Mouse (Mus musculus) midbrain, embryonic 15.5 days (tissue): ENCODE data around the gene Mcm5. TPM values are rescaled to one million over a fixed set of nuclear protein-coding genes. Genes with fewer than 3 reads are reported as not detected.

ENCODE experiments used
- ATAC-seq: fragments of 200-750 bp; cut with Nextera tagmentation; replicated peaks from 2 replicates; pipeline ENCODE4 v1.8.0; 2017; ENCODE audit warnings: moderate TSS enrichment
- H3K27ac ChIP-seq: fragments of 300-500 bp; sonication (generic); 2 replicates; pipeline ENCODE4 v1.5.1; 2015; ENCODE audit warnings: mild to moderate bottlenecking, inconsistent platforms
- H3K27me3 ChIP-seq: fragments of 300-500 bp; sonication (generic); replicated peaks from 2 replicates; pipeline ENCODE4 v1.6.1; 2015; ENCODE audit warnings: inconsistent platforms
- H3K36me3 ChIP-seq: fragments of 300-500 bp; sonication (generic); replicated peaks from 2 replicates; pipeline ENCODE4 v1.6.1; 2015; ENCODE audit warnings: inconsistent platforms
- H3K4me1 ChIP-seq: fragments of 300-500 bp; sonication (generic); 2 replicates; pipeline ENCODE4 v1.6.1; 2015; ENCODE audit warnings: inconsistent platforms
- H3K4me2 ChIP-seq: fragments of 300-500 bp; sonication (generic); 2 replicates; pipeline ENCODE4 v1.6.1; 2015; ENCODE audit warnings: inconsistent platforms, mild to moderate bottlenecking, moderate library complexity
- H3K4me3 ChIP-seq: fragments of 300-500 bp; sonication (generic); 2 replicates; pipeline ENCODE4 v1.5.1; 2015; ENCODE audit warnings: mild to moderate bottlenecking, inconsistent platforms
- H3K9ac ChIP-seq: fragments of 300-500 bp; sonication (generic); 2 replicates; pipeline ENCODE4 v1.6.1; 2015; ENCODE audit warnings: mild to moderate bottlenecking, inconsistent platforms
- H3K9me3 ChIP-seq: fragments of 300-500 bp; sonication (generic); 2 replicates; pipeline ENCODE4 v1.6.1; 2016; ENCODE audit warnings: inconsistent platforms
- WGBS: fragments of 180-500 bp; shearing (Covaris S2); methylation state at CpG from one replicate; pipeline ENCODE4 v1.1.7; 2015; ENCODE audit warnings: mixed read lengths; 5-methylcytosine and 5-hydroxymethylcytosine counted together
- polyA plus RNA-seq: library from polyadenylated mRNA; unstranded; fragments of >200 nt; fragmentation: Nextera tagmentation; extraction: Ambion mirVana; gene quantifications from 2 replicates; pipeline ENCODE4 v1.2.1, GENCODE M21; 2015

Mcm5 gene
- polyA plus RNA-seq, 1 experiment from 2014 or later = 34.0 TPM

GRCm38 (mm10) chr8:75150911-75151610, 41.7 kb downstream of the Mcm5 start:
- ATAC-seq = no peak
- WGBS = 86% methylated on average over 5 of the region's 5 CpGs
- no peaks in the 10 kb centered on the region for H3K9me3 ChIP-seq

GRCm38 (mm10) chr8:75151743-75152142, 42.4 kb downstream of the Mcm5 start:
- Histone ChIP-seq H3K27ac (no peak overlapping the region), H3K27me3 (no peaks in the 10 kb centered on the region), H3K4me1 (no peaks in the 10 kb centered on the region), H3K4me3 (no peak overlapping the region), H3K36me3 (no peaks in the 10 kb centered on the region), H3K4me2 (no peak overlapping the region), H3K9me3 (no peaks in the 10 kb centered on the region), H3K9ac (no peak overlapping the region)
- ATAC-seq = no peak
- WGBS = 79% methylated on average over 4 of the region's 4 CpGs

More at GRCm38 (mm10) chr8:75150911-75151610, 41.7 kb downstream of the Mcm5 start:
- Histone ChIP-seq H3K27ac (no peak overlapping the region), H3K4me3 (no peak overlapping the region), H3K4me1 (no peaks in the 10 kb centered on the region), H3K27me3 (no peaks in the 10 kb centered on the region), H3K36me3 (no peaks in the 10 kb centered on the region), H3K9ac (no peak overlapping the region), H3K4me2 (no peak overlapping the region)

- WGBS = 81% methylated on average over 2 of the region's 2 CpGs
- Histone ChIP-seq H3K4me1 (no peaks in the 10 kb centered on the region), H3K27ac (no peak overlapping the region), H3K9me3 (no peaks in the 10 kb centered on the region), H3K9ac (no peak overlapping the region), H3K27me3 (no peaks in the 10 kb centered on the region), H3K4me2 (no peak overlapping the region), H3K36me3 (no peaks in the 10 kb centered on the region), H3K4me3 (no peak overlapping the region)
- ATAC-seq = no peak
Observed at GRCm38 (mm10) chr8:75152505-75153082, 43.2 kb downstream of the Mcm5 start.

- H3K36me3 ChIP-seq = no peaks in the 10 kb centered on the region
- H3K9me3 ChIP-seq = no peaks in the 10 kb centered on the region
- H3K27ac ChIP-seq = no peak overlapping the region
- no peak overlapping the region for H3K4me3 ChIP-seq
- no peak for ATAC-seq
- H3K27me3 ChIP-seq = no peaks in the 10 kb centered on the region
- H3K4me1 ChIP-seq = no peaks in the 10 kb centered on the region
- H3K4me2 ChIP-seq = no peak overlapping the region
- H3K9ac ChIP-seq = no peak overlapping the region
- 83% methylated on average over 5 of the region's 5 CpGs for WGBS
Observed at GRCm38 (mm10) chr8:75154855-75155478, 45.6 kb downstream of the Mcm5 start.

- Histone ChIP-seq H3K36me3 (no peaks in the 10 kb centered on the region), H3K9me3 (no peaks in the 10 kb centered on the region), H3K9ac (no peak overlapping the region), H3K4me3 (no peak overlapping the region), H3K27me3 (no peaks in the 10 kb centered on the region), H3K27ac (no peak overlapping the region), H3K4me2 (no peak overlapping the region), H3K4me1 (no peaks in the 10 kb centered on the region)
- 74% methylated on average over 2 of the region's 2 CpGs for WGBS
- ATAC-seq = no peak
Observed at GRCm38 (mm10) chr8:75155740-75156322, 46.5 kb downstream of the Mcm5 start.

GRCm38 (mm10) chr8:75157471-75158230, 48.3 kb downstream of the Mcm5 start:
- H3K4me2 ChIP-seq = no peak overlapping the region
- H3K9me3 ChIP-seq = no peaks in the 10 kb centered on the region
- 25% methylated on average over 7 of the region's 7 CpGs for WGBS
- ATAC-seq = no peak; the same call in 1 of the 2 replicates
- no peak overlapping the region for H3K4me3 ChIP-seq
- no peaks in the 10 kb centered on the region for H3K27me3 ChIP-seq
- H3K36me3 ChIP-seq = no peaks in the 10 kb centered on the region
- H3K9ac ChIP-seq = no peak overlapping the region
- H3K27ac ChIP-seq = no peak overlapping the region
- no peaks in the 10 kb centered on the region for H3K4me1 ChIP-seq

- no peak overlapping the region for H3K4me3 ChIP-seq
- H3K4me2 ChIP-seq = no peak overlapping the region
- WGBS = 70% methylated on average over 5 of the region's 5 CpGs
- no peaks in the 10 kb centered on the region for H3K9me3 ChIP-seq
- no peaks in the 10 kb centered on the region for H3K4me1 ChIP-seq
- H3K9ac ChIP-seq = no peak overlapping the region
- H3K27ac ChIP-seq = no peak overlapping the region
- H3K36me3 ChIP-seq = no peaks in the 10 kb centered on the region
- H3K27me3 ChIP-seq = no peaks in the 10 kb centered on the region
- ATAC-seq = no peak
Observed at GRCm38 (mm10) chr8:75169363-75169762, 60.0 kb downstream of the Mcm5 start.

GRCm38 (mm10) chr8:75172009-75172685, 62.8 kb downstream of the Mcm5 start:
- Histone ChIP-seq H3K9ac (no peak overlapping the region), H3K27me3 (no peaks in the 10 kb centered on the region), H3K4me1 (no peaks in the 10 kb centered on the region), H3K4me3 (no peak overlapping the region), H3K9me3 (no peaks in the 10 kb centered on the region), H3K27ac (no peak overlapping the region), H3K36me3 (no peaks in the 10 kb centered on the region), H3K4me2 (no peak overlapping the region)
- no peak for ATAC-seq
- WGBS = 79% methylated on average over 6 of the region's 6 CpGs

Other genes with a start within 250 kb of the Mcm5 start
- not detected in 2 replicates for gene Isx, start 236.4 kb upstream of the Mcm5 start, polyA plus RNA-seq
- gene Hmgxb4, start 116.2 kb upstream of the Mcm5 start, polyA plus RNA-seq = 41.5 and 44.4 TPM in 2 replicates
- 32.0 and 34.3 TPM in 2 replicates for gene Tom1, start 75.9 kb upstream of the Mcm5 start, polyA plus RNA-seq
- gene Hmox1, start 15.9 kb upstream of the Mcm5 start, polyA plus RNA-seq = 11.6 and 14.2 TPM in 2 replicates
- 3.3 and 4.2 TPM in 2 replicates for gene Rasd2, start 104.4 kb downstream of the Mcm5 start, polyA plus RNA-seq